Mouse (Mus musculus) lung, adult 10 weeks (tissue): ENCODE data around the gene Ap4m1. TPM values are rescaled to one million over a fixed set of nuclear protein-coding genes. Genes with fewer than 3 reads are reported as not detected.

ENCODE experiments used
- polyA plus RNA-seq: library from polyadenylated mRNA; stranded (reverse); fragments of 350-450 nt; fragmentation: Illumina TruSeq; extraction: RNeasy Lipid Tissue Mini Kit (QIAGEN cat#74804); gene quantifications from one replicate; pipeline ENCODE4 v1.2.3, GENCODE M21; 2014; ENCODE audit warnings: low read depth, low replicate concordance; ENCODE audit not compliant: insufficient read depth

Gene Ap4m1
- 9.1 TPM for polyA plus RNA-seq

GRCm38 (mm10) chr5:138171695-138172491 lies at the start of gene Ap4m1, which contains the start of gene Mcm7:
TSS of gene Ap4m1 (plus strand) at chr5:138172002.
TSS of gene Mcm7 (minus strand) at chr5:138172422.

GRCm38 (mm10) chr5:138155443-138155976 lies 16.3 kb upstream of the Ap4m1 start, which contains the start of gene Zfp113:
TSS of gene Zfp113 (minus strand) at chr5:138155744.

GRCm38 (mm10) chr5:138160842-138161665 lies 10.7 kb upstream of the Ap4m1 start, which contains the start of gene Cops6:
TSS of gene Cops6 (plus strand) at chr5:138161071.

GRCm38 (mm10) chr5:138186950-138187638 lies 15.3 kb downstream of the Ap4m1 start, which contains the start of the genes Taf6 and Cnpy4:
TSS of gene Taf6 (minus strand) at chr5:138187451.
TSS of gene Cnpy4 (plus strand) at chr5:138187485.

GRCm38 (mm10) chr5:138193771-138194727 lies 22.2 kb downstream of the Ap4m1 start, which contains the start of gene Mblac1:
TSS of gene Mblac1 (plus strand) at chr5:138194314.

GRCm38 (mm10) chr5:138225700-138226099 lies 53.9 kb downstream of the Ap4m1 start, which contains the start of gene Nxpe5:
TSS of gene Nxpe5 (plus strand) at chr5:138225898.

Other genes with a start within 250 kb of the Ap4m1 start
- not detected for gene Gjc3, start 208.9 kb upstream of the Ap4m1 start, polyA plus RNA-seq
- 6.2 TPM for gene Azgp1, start 190.5 kb upstream of the Ap4m1 start, polyA plus RNA-seq
- gene Smok3a, start 150.7 kb upstream of the Ap4m1 start, polyA plus RNA-seq: not detected
- not detected for gene Smok3b, start 150.6 kb upstream of the Ap4m1 start, polyA plus RNA-seq
- gene Smok3c, start 118.8 kb upstream of the Ap4m1 start, polyA plus RNA-seq: not detected
- gene Zkscan1, start 86.9 kb upstream of the Ap4m1 start, polyA plus RNA-seq: 5.0 TPM
- gene Zscan21, start 55.1 kb upstream of the Ap4m1 start, polyA plus RNA-seq: 15.8 TPM
- 2.2 TPM for gene Zfp113, start 16.3 kb upstream of the Ap4m1 start, polyA plus RNA-seq
- 86.6 TPM for gene Cops6, start 10.9 kb upstream of the Ap4m1 start, polyA plus RNA-seq
- 18.9 TPM for gene Mcm7, start 420 bp downstream of the Ap4m1 start, polyA plus RNA-seq
- 17.3 TPM for gene Taf6, start 15.4 kb downstream of the Ap4m1 start, polyA plus RNA-seq
- gene Cnpy4, start 15.5 kb downstream of the Ap4m1 start, polyA plus RNA-seq: 16.2 TPM
- gene Mblac1, start 22.3 kb downstream of the Ap4m1 start, polyA plus RNA-seq: 3.5 TPM
- 0.40 TPM for gene Nxpe5, start 53.9 kb downstream of the Ap4m1 start, polyA plus RNA-seq
- 84.6 TPM for gene Lamtor4, start 83.5 kb downstream of the Ap4m1 start, polyA plus RNA-seq
- 12.5 TPM for gene BC037034, start 92.0 kb downstream of the Ap4m1 start, polyA plus RNA-seq
- 0.70 TPM for gene Gal3st4, start 100.8 kb downstream of the Ap4m1 start, polyA plus RNA-seq
- gene Gm43720, start 108.0 kb downstream of the Ap4m1 start, polyA plus RNA-seq: not detected
- 0.81 TPM for gene Gpc2, start 108.0 kb downstream of the Ap4m1 start, polyA plus RNA-seq
- not detected for gene Stag3, start 108.2 kb downstream of the Ap4m1 start, polyA plus RNA-seq
- 0.23 TPM for gene Pvrig, start 170.0 kb downstream of the Ap4m1 start, polyA plus RNA-seq